Mouse (Mus musculus) heart, postnatal 14 days (tissue): ENCODE results near the gene Prrt3. TPM values are rescaled to one million over a fixed set of nuclear protein-coding genes. Genes with fewer than 3 reads are reported as not detected.

Experiments
- DNase-seq, 2 experiments: peaks; one replicate each; pipeline ENCODE4 v3.0.0; 2021 to 2022
- intact Hi-C: fragments of 180-260 bp; cut with DNase I; formaldehyde crosslinking; loops from one replicate; pipeline ENCODE4 v1.15.1; 2025
- microRNA-seq, 2 experiments: library from miRNA; unstranded; fragments of <30 nt; microRNA quantifications; one replicate each; pipeline ENCODE4 v1.2.0; 2021 to 2022
- total RNA-seq, 2 experiments: library from RNA; stranded (reverse); gene quantifications; 2 replicates each; pipeline ENCODE4 v1.2.3; 2021

Prrt3 gene
- total RNA-seq, 2 experiments from 2014 or later, result not detected

- intact Hi-C loops, result no loop called here
- no peak for DNase-seq
Observed at GRCm38 (mm10) chr6:113457952-113458534, 43.7 kb downstream of the Prrt3 start, which contains the start of gene Il17re. Gene Il17re, plus strand, starts transcription at chr6:113458484.

GRCm38 (mm10) chr6:113455007-113455406, 46.7 kb downstream of the Prrt3 start:
- intact Hi-C loops, result no loop called here
- DNase-seq, result no peak

- no peak for DNase-seq
- intact Hi-C loops, result no loop called here
Observed at GRCm38 (mm10) chr6:113451839-113452238, 49.9 kb downstream of the Prrt3 start.

- intact Hi-C loops, result no loop called here
- no peak for DNase-seq
Observed at GRCm38 (mm10) chr6:113447639-113448038, 54.1 kb downstream of the Prrt3 start.

- no peak for DNase-seq
- intact Hi-C loops, result no loop called here
Observed at GRCm38 (mm10) chr6:113444207-113444965, 57.3 kb downstream of the Prrt3 start.

Small RNAs within 50 kb of the gene (microRNA-seq; reads per million reads assigned to microRNA genes)
- gene Gm23365, result 0 reads per million in 2 experiments

Other genes starting within 250 kb of the Prrt3 start
- under 1 TPM; 0.05 to 0.29 TPM for gene Cpne9, start 219.6 kb downstream of the Prrt3 start, total RNA-seq
- gene Brpf1, start 194.8 kb downstream of the Prrt3 start, total RNA-seq, result 10 to 100 TPM; 18.0 to 18.1 TPM
- gene Ogg1, start 175.0 kb downstream of the Prrt3 start, total RNA-seq, result 1 to 10 TPM; 6.5 to 7.4 TPM
- 10 to 100 TPM; 66.9 to 71.2 TPM for gene Camk1, start 157.9 kb downstream of the Prrt3 start, total RNA-seq
- 10 to 100 TPM; 19.7 to 22.2 TPM for gene Tada3, start 124.0 kb downstream of the Prrt3 start, total RNA-seq
- gene Arpc4, start 123.8 kb downstream of the Prrt3 start, total RNA-seq, result 10 to 100 TPM; 78.0 to 99.5 TPM
- 1 to 10 TPM; 1.8 to 2.1 TPM for gene Ttll3, start 112.7 kb downstream of the Prrt3 start, total RNA-seq
- gene Rpusd3, start 82.6 kb downstream of the Prrt3 start, total RNA-seq, result 10 to 100 TPM in 1 of 2 experiments, 1 to 10 TPM in 1; 10.0 to 12.2 TPM
- 10 to 100 TPM in 1 of 2 experiments, 1 to 10 TPM in 1; 4.4 to 17.1 TPM for gene Cidec, start 66.2 kb downstream of the Prrt3 start, total RNA-seq
- 10 to 100 TPM; 24.0 to 24.5 TPM for gene Jagn1, start 59.4 kb downstream of the Prrt3 start, total RNA-seq
- gene Il17re, start 43.4 kb downstream of the Prrt3 start, total RNA-seq, result 1 to 10 TPM; 1.2 to 1.5 TPM
- 1 to 10 TPM; 8.7 to 8.9 TPM for gene Il17rc, start 30.5 kb downstream of the Prrt3 start, total RNA-seq
- gene Creld1, start 18.6 kb downstream of the Prrt3 start, total RNA-seq, result 10 to 100 TPM; 42.1 to 45.2 TPM
- gene Emc3, start 29.7 kb upstream of the Prrt3 start, total RNA-seq, result 10 to 100 TPM; 56.0 to 61.9 TPM
- 1 to 10 TPM; 1.2 TPM for gene Fancd2, start 29.8 kb upstream of the Prrt3 start, total RNA-seq
- gene Fancd2os, start 98.8 kb upstream of the Prrt3 start, total RNA-seq, result not detected
- gene Brk1, start 102.8 kb upstream of the Prrt3 start, total RNA-seq, result 10 to 100 TPM; 76.1 to 80.0 TPM
- gene Vhl, start 122.0 kb upstream of the Prrt3 start, total RNA-seq, result 10 to 100 TPM; 10.0 to 12.0 TPM
- gene Irak2, start 136.5 kb upstream of the Prrt3 start, total RNA-seq, result 10 to 100 TPM; 12.3 to 14.1 TPM
- 10 to 100 TPM; 60.0 to 63.2 TPM for gene Tatdn2, start 195.1 kb upstream of the Prrt3 start, total RNA-seq
- gene Ghrl, start 217.9 kb upstream of the Prrt3 start, total RNA-seq, result under 1 TPM in 1 of 2 experiments, not detected in 1; 0.53 TPM
- gene Sec13, start 238.8 kb upstream of the Prrt3 start, total RNA-seq, result 10 to 100 TPM; 74.7 to 79.9 TPM